Mouse (Mus musculus): ENCODE results near the gene Ifnl2. TPM values are rescaled to one million over a fixed set of nuclear protein-coding genes. Genes with fewer than 3 reads are reported as not detected.
"Not testable (repeated sequence)": the region's sequence is repeated elsewhere in the genome, so short reads cannot be mapped to it uniquely, and the experiment has no call there.

Gene Ifnl2
- not detected in 2 replicates for polyA plus RNA-seq (2012; rRNA removed)

DNA sequence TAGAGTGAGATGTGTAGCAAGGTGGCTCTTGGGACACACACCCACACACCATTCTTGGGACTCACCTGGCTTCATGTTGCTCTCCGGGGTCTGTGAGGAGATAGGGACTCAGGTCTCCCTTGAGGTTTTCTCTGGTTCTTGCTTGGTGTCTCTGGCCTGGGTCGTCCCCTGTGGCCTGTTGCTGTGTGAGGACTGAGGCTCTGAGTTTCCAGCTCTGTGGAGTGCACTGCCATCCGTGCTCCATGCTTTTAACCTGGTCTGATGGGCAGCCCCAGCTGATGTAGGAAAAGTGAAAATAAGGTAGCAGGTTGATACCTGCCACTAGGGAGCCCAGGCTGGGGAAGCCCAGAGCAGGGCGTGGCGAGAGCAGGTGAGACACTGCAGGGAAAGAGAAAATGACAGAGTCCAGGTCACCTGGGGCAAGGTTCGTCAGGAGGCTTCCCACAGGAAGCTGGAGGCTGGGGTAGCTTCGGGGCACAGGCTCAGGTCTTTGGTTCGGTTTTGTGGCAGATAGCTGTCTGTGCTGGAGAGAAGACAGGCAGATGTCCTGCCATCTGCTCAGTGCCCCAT lies at the start of gene Ifnl2:
Gene Ifnl2, minus strand, starts transcription at position 51 of the 570 bp plus-strand sequence.
- H3K4me3 ChIP-seq (ENCODE audit: insufficient read depth, low read length); H3K27ac ChIP-seq (ENCODE audit: insufficient read depth, low read length); H3K4me1 ChIP-seq (ENCODE audit: control insufficient read depth, insufficient read depth, low read length): not testable (repeated sequence)

DNA sequence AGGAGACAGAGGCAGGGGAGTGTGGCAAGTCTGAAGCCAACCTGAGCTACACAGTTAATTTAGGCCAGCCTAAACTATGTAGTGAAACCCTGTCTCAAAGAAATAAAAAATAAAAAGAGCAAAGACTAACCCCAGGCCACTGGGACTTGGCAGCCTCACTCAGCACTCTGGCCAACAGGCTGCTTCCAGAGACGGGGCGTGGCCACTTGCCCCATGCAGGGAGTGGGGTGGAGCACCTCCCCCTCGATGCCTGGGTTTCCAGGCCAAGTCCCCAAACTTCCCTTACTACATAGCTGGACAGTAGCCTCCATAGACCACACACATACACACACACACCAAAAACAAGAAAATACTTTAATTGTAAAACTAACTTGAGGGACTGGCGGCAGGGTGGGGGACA lies 48.2 kb upstream of the Ifnl2 start:
- Histone ChIP-seq H3K27ac (ENCODE audit: insufficient read depth, low read length) (no peak overlapping the region), H3K4me1 (ENCODE audit: control insufficient read depth, insufficient read depth, low read length) (no peaks in the 10 kb centered on the region), H3K4me3 (ENCODE audit: insufficient read depth, low read length) (no peak overlapping the region)
- no peak for TF ChIP-seq CTCF (IDR thresholded peaks at IDR 0.05; ENCODE audit: extremely low read depth, insufficient read depth, low read length)

DNA sequence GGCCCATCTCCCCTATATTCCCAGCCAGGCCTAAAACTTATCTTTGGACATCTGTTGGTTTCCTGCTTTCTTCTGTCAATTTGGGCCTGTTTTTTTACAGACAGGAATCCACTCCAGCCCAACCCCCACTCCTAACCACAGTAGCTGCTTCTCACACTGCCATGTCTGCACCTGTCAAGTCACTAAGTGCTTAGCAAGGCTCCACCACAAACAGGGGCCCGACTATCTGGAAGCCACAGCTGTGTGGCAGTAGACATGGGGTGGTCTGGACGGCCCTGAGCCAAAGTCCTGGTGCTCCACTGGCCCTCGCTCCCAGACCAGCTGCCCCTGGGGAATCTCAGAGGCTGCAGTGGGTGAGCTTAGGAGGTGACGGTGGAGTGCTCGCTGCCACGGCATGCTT lies 47.5 kb upstream of the Ifnl2 start:
- Histone ChIP-seq H3K4me1 (ENCODE audit: control insufficient read depth, insufficient read depth, low read length) (no peaks in the 10 kb centered on the region), H3K4me3 (ENCODE audit: insufficient read depth, low read length) (no peak overlapping the region), H3K27ac (ENCODE audit: insufficient read depth, low read length) (no peak overlapping the region)
- TF ChIP-seq CTCF (IDR thresholded peaks at IDR 0.05; ENCODE audit: extremely low read depth, insufficient read depth, low read length) = no peak
- TF ChIP-seq POLR2A (IDR thresholded peaks at IDR 0.05; ENCODE audit: extremely low read depth, insufficient read depth, low read length) = no peak

DNA sequence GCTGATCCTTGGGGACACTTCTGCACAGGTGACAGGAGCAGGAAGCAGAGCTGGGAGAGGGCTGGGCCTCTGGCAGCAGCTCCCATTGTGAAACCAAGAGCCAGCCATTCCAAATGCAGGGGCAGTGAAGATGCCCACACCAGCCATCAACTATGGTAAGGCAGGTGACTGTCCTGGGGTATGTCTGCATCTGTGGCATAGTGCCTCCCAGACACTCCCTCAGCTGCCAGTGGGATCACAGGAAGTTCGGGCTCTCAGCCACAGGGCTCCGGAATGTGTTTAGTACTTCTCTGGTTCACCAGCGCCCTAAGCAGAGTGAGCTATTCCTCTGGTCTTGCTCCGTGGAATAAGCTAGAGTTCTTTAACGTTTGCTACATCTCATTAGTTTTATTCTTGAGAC lies 46.8 kb upstream of the Ifnl2 start:
- Histone ChIP-seq H3K27ac (ENCODE audit: insufficient read depth, low read length) (no peak overlapping the region), H3K4me3 (ENCODE audit: insufficient read depth, low read length) (no peak overlapping the region), H3K4me1 (ENCODE audit: control insufficient read depth, insufficient read depth, low read length) (no peaks in the 10 kb centered on the region)
- TF ChIP-seq CTCF (IDR thresholded peaks at IDR 0.05; ENCODE audit: extremely low read depth, insufficient read depth, low read length) = no peak
- TF ChIP-seq POLR2A (IDR thresholded peaks at IDR 0.05; ENCODE audit: extremely low read depth, insufficient read depth, low read length) = no peak

DNA sequence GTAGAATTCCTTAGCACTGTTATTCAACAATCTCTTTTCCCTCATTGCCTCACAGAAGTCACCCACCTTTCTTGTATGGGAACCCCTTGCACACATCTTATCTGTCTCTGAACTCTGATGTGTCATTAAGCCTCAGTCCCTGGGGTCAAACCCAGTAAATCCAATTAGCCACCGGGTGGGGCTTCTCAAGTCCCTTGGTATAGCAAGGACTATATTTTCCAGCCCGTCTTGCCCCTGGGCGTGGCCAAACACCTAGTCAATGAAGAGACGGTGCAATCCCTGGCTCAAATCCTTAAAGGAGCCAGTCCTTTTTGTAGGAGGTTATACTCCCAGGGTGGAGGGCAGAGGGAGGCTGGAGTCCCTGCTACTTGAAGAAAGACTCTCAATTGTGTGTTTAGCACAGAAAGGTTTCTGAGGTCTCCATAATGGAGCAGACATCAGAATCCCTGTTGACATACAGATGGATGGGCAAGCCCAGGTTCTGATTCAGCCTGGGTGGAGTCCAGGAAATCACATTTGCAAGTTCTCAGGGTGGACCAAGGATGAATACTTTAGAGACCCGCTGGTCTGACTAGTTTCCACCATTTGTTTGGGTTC lies 45.8 kb upstream of the Ifnl2 start:
- TF ChIP-seq CTCF (IDR thresholded peaks at IDR 0.05; ENCODE audit: extremely low read depth, insufficient read depth, low read length) (no peak), POLR2A (IDR thresholded peaks at IDR 0.05; ENCODE audit: extremely low read depth, insufficient read depth, low read length) (no peak)
- Histone ChIP-seq H3K4me3 (ENCODE audit: insufficient read depth, low read length) (no peak overlapping the region), H3K27ac (ENCODE audit: insufficient read depth, low read length) (no peak overlapping the region), H3K4me1 (ENCODE audit: control insufficient read depth, insufficient read depth, low read length) (no peaks in the 10 kb centered on the region)

DNA sequence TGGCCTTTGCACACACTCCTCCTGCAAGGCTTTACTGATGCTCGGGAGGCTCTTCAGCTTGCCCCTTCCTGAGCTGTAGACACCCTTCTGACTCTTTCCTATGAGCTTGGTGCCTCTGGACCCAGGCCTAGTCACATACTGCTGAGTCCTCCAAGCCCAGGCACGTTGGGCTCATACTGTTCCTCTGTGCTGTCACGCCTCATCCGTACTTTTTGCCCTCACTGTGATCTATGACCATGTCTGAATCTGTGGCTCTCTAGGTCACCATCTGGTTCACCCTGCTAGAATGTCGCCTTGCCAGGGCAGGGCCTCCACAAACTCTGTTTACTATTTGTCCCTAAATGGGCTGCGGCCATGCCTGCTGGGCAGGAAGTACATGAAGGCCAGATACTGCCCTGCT lies 42.8 kb upstream of the Ifnl2 start:
- H3K4me1 ChIP-seq (ENCODE audit: control insufficient read depth, insufficient read depth, low read length) = no peaks in the 10 kb centered on the region
- TF ChIP-seq POLR2A (IDR thresholded peaks at IDR 0.05; ENCODE audit: extremely low read depth, insufficient read depth, low read length) (no peak), CTCF (IDR thresholded peaks at IDR 0.05; ENCODE audit: extremely low read depth, insufficient read depth, low read length) (no peak)
- no peak overlapping the region for H3K27ac ChIP-seq (ENCODE audit: insufficient read depth, low read length)
- no peak overlapping the region for H3K4me3 ChIP-seq (ENCODE audit: insufficient read depth, low read length)

DNA sequence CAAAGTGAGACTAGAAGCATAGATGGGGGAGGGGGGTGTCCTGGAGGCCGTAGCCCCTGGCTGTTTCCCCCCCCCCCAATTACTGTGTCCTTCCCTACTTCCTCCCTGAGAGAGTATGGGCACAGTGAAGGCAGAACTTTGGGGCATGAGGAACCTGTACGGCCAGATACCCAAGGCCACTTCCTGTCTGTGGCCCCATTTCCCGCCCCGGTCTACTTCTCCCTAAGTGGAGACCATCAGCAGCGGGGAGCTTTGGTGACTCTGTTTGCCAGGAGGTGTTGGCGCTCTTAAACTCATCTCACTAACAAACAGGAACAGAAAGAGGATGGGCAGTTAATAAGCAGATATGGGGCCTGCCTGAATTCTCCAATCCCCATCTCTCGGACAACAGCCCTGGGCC lies 37.4 kb upstream of the Ifnl2 start:
- Histone ChIP-seq H3K4me1 (ENCODE audit: control insufficient read depth, insufficient read depth, low read length) (no peaks in the 10 kb centered on the region), H3K27ac (ENCODE audit: insufficient read depth, low read length) (no peak overlapping the region), H3K4me3 (ENCODE audit: insufficient read depth, low read length) (no peak overlapping the region)
- TF ChIP-seq CTCF (IDR thresholded peaks at IDR 0.05; ENCODE audit: extremely low read depth, insufficient read depth, low read length) (no peak), POLR2A (IDR thresholded peaks at IDR 0.05; ENCODE audit: extremely low read depth, insufficient read depth, low read length) (no peak)

DNA sequence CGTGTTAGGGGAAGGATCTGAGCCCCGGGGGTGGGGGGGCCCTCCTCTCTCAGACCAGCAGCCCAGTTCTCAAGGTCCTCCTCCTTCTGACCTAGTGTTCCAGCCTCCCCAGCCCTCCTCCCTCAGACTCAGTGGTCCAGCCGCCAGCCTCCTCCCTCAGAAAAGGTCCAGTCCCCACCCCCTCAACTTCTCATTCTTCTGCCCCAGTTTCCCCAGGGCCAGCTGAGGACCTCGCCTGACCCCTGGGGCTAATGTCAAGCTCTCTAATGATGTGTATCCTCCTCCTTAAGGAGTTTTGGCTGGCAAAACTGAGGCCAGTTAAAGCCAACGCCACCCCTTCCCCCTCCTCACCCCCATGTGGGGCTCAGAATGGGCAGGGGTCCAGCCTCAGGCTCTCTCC lies 36.9 kb upstream of the Ifnl2 start, which contains the start of gene Nccrp1:
Gene Nccrp1, minus strand, starts transcription at position 101 of the 400 bp plus-strand sequence.
- H3K4me3 ChIP-seq (ENCODE audit: insufficient read depth, low read length) = no peak within 1 kb of the TSS
- TF ChIP-seq CTCF (IDR thresholded peaks at IDR 0.05; ENCODE audit: extremely low read depth, insufficient read depth, low read length) (no peak), POLR2A (IDR thresholded peaks at IDR 0.05; ENCODE audit: extremely low read depth, insufficient read depth, low read length) (no peak)
- H3K27ac ChIP-seq (ENCODE audit: insufficient read depth, low read length) = no peak within 1 kb of the TSS
- no peaks in the 10 kb centered on the region for H3K4me1 ChIP-seq (ENCODE audit: control insufficient read depth, insufficient read depth, low read length)

DNA sequence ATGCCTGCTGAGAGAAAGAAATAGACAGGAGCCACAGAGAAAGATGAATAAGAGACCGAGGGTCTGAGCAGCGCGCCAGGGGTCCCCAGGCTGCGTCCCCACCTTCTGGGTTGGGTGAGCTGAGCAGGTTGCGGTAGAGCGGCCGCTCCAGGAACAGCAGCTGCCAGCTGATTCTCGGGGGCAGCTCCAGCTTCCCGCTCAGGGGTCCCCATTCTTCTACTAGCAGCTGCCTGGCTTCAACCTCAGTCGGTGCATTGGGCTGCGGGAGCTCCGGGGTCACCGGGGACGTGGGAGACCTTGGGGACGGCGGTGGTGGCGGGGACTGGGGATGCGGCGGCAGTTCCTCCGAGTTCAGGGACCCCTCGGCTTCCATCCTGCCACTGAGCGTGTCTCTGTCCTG lies 36.4 kb upstream of the Ifnl2 start:
- H3K4me3 ChIP-seq (ENCODE audit: insufficient read depth, low read length) = no peak overlapping the region
- H3K4me1 ChIP-seq (ENCODE audit: control insufficient read depth, insufficient read depth, low read length) = no peaks in the 10 kb centered on the region
- H3K27ac ChIP-seq (ENCODE audit: insufficient read depth, low read length) = no peak overlapping the region
- no peak for TF ChIP-seq CTCF (IDR thresholded peaks at IDR 0.05; ENCODE audit: extremely low read depth, insufficient read depth, low read length)
- TF ChIP-seq POLR2A (IDR thresholded peaks at IDR 0.05; ENCODE audit: extremely low read depth, insufficient read depth, low read length) = no peak

DNA sequence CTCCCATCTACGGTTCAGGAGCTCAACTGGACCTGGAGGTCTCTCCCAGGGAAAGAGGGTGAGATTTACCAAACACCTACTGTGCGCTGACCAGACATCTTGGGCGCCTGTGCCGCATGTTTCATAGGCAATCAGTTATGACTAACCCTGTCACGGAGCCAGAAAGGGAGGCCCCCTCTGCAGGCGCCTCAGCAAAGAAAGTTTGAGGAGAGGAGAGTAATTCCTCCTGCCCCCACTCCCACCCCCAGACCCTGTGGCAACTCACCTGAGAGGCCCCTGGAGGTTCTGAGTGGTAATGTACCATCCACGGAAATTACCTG lies 35.6 kb upstream of the Ifnl2 start:
- Histone ChIP-seq H3K4me3 (ENCODE audit: insufficient read depth, low read length) (no peak overlapping the region), H3K4me1 (ENCODE audit: control insufficient read depth, insufficient read depth, low read length) (no peaks in the 10 kb centered on the region), H3K27ac (ENCODE audit: insufficient read depth, low read length) (no peak overlapping the region)
- TF ChIP-seq POLR2A (IDR thresholded peaks at IDR 0.05; ENCODE audit: extremely low read depth, insufficient read depth, low read length) (no peak), CTCF (IDR thresholded peaks at IDR 0.05; ENCODE audit: extremely low read depth, insufficient read depth, low read length) (no peak)

Data from cortical plate, adult 2 months (tissue).